Mouse (Mus musculus): ENCODE results near the gene Hesx1.

GRCm38 (mm10) chr14:26970439-26970932 is 23.7 kb upstream of the Hesx1 start:
- TF ChIP-seq FLI1 (IDR thresholded peaks at IDR 0.05; ENCODE audit: low read length) = no peak
- no peak for TF ChIP-seq GATA1 (IDR thresholded peaks at IDR 0.05; ENCODE audit: borderline replicate concordance, low read length)

Measured in megakaryocyte, embryonic 14.5 days (primary cell).